Comparison of ENCODE assay signal across 10 mouse cellular contexts in the genomic region with DNA sequence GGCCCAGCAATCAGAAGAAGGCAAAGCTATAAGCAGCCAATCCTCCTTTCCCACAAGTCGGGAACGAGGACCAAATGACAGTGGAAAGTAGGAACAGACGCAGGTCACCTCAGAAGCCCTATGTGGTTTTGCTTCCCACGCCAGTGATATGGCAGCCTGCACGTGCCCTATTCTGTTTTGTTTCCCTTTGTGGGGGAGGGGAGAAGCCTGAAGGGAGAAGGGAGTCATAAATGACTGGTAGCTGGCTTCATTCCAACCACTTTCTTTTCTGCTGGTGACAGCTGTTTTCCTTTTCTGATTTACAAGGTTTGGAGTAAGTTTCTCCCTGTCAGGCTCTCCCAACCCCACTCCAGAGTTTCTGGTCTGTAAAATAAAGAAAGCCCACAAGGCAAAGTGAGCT. TPM values are rescaled to one million over a fixed set of nuclear protein-coding genes. Genes with fewer than 3 reads are reported as not detected.
A peak's percentile ranks its signal among the peaks of the same experiment; 100 is the strongest.
DNase-seq lines count a peak whose midpoint lies in the region; ATAC-seq lines count a peak whose summit lies in the region.
"Had no signal": no experiment of that assay in that cellular context is flagged by ENCODE, and none has a peak within 500 bp of the region (broad histone marks: within the 10 kb centered on the region; RNA-seq: fewer than 3 reads in every experiment).

No protein-coding gene starts in this region.

- WGBS in embryonic facial prominence, embryonic 12.5 days: 33% methylated on average over 5 of the region's 5 CpGs
- WGBS in embryonic facial prominence, embryonic 10.5 days: 59% methylated on average over 5 of the region's 5 CpGs
- WGBS in liver, embryonic 12.5 days (ENCODE audit: insufficient replicate concordance): 57% methylated on average over 5 of the region's 5 CpGs

- H3K27ac ChIP-seq in embryonic facial prominence, embryonic 12.5 days: peak overlapping the region; percentile 23; the same call in 1 of the 2 replicates
- no peak overlapping the region for H3K27ac ChIP-seq in embryonic facial prominence, embryonic 10.5 days (replicated peaks)
- no peak overlapping the region for H3K27ac ChIP-seq in liver, embryonic 12.5 days
- H3K27ac ChIP-seq: liver, embryonic 15.5 days had no signal

- H3K27me3 ChIP-seq in embryonic facial prominence, embryonic 12.5 days: no peaks in the 10 kb centered on the region
- no peaks in the 10 kb centered on the region for H3K27me3 ChIP-seq in embryonic facial prominence, embryonic 10.5 days (replicated peaks; ENCODE audit: low read depth, poor library complexity, severe bottlenecking)
- no peaks in the 10 kb centered on the region for H3K27me3 ChIP-seq in liver, embryonic 12.5 days (replicated peaks)
- H3K27me3 ChIP-seq: liver, embryonic 15.5 days had no signal

- no peak overlapping the region for H3K9ac ChIP-seq in embryonic facial prominence, embryonic 12.5 days
- H3K9ac ChIP-seq in liver, embryonic 12.5 days: no peak overlapping the region
- H3K9ac ChIP-seq: liver, embryonic 15.5 days had no signal

- H3K9me3 ChIP-seq in embryonic facial prominence, embryonic 12.5 days: no peaks in the 10 kb centered on the region
- H3K9me3 ChIP-seq in embryonic facial prominence, embryonic 10.5 days: no peaks in the 10 kb centered on the region
- H3K9me3 ChIP-seq in liver, embryonic 12.5 days (replicated peaks): no peaks in the 10 kb centered on the region
- H3K9me3 ChIP-seq: liver, embryonic 15.5 days had no signal

- H3K36me3 ChIP-seq in embryonic facial prominence, embryonic 12.5 days: peaks cover 100% of the 10 kb centered on the region
- peaks cover 100% of the 10 kb centered on the region for H3K36me3 ChIP-seq in embryonic facial prominence, embryonic 10.5 days (replicated peaks)
- H3K36me3 ChIP-seq in liver, embryonic 12.5 days: peaks cover 100% of the 10 kb centered on the region

- H3K4me1 ChIP-seq in embryonic facial prominence, embryonic 12.5 days: peaks cover 9% of the 10 kb centered on the region; the same call in 1 of the 2 replicates
- H3K4me1 ChIP-seq in embryonic facial prominence, embryonic 10.5 days: no peaks in the 10 kb centered on the region
- H3K4me1 ChIP-seq in liver, embryonic 12.5 days: peaks cover 5% of the 10 kb centered on the region; the same call in 1 of the 2 replicates

- ATAC-seq in embryonic facial prominence, embryonic 12.5 days (ENCODE audit: insufficient number of reproducible peaks, insufficient read depth, low FRiP score, low TSS enrichment): no peak
- no peak for ATAC-seq in liver, embryonic 12.5 days

- no peak overlapping the region for H3K4me3 ChIP-seq in embryonic facial prominence, embryonic 12.5 days
- H3K4me3 ChIP-seq in embryonic facial prominence, embryonic 10.5 days: no peak overlapping the region
- H3K4me3 ChIP-seq in liver, embryonic 12.5 days: no peak overlapping the region
- H3K4me3 ChIP-seq: liver, embryonic 15.5 days had no signal

- no peak overlapping the region for H3K4me2 ChIP-seq in embryonic facial prominence, embryonic 12.5 days (replicated peaks)
- no peak overlapping the region for H3K4me2 ChIP-seq in liver, embryonic 12.5 days
- H3K4me2 ChIP-seq: liver, embryonic 15.5 days had no signal

- DNase-seq in embryonic facial prominence, embryonic 10.5 days (ENCODE audit: low spot score): no peak
- DNase-seq in 3T3-L1 (ENCODE audit: low read depth, low spot score): peak; percentile 64
- DNase-seq in heart, adult 8-10 months (ENCODE audit: low spot score): peak; percentile 55
- peak; percentile 71 for DNase-seq in kidney, postnatal 10 days
- no peak for DNase-seq in testis, postnatal 10 days (ENCODE audit: low spot score)
- no peak for DNase-seq in cerebellum, adult 18-20 months
- DNase-seq: gastrocnemius, postnatal 36 days had no signal

RNA-seq across cellular contexts. Expression of gene Pigv, which starts 17.8 kb away (rescaled TPM):
- polyA plus RNA-seq in embryonic facial prominence, embryonic 12.5 days (2016; fragmentation: Nextera tagmentation; extraction: Ambion mirVana): 19.7 and 20.4 TPM in 2 replicates
- 14.8 TPM in 2 replicates for polyA plus RNA-seq in embryonic facial prominence, embryonic 10.5 days (2016; fragmentation: Nextera tagmentation; extraction: Ambion mirVana)
- total RNA-seq in heart, adult 8-10 months (2022): 10 to 100 TPM in 3 of 4 experiments, 1 to 10 TPM in 1; 9.2 to 13.8 (median 13.2) TPM
- polyA plus RNA-seq in liver, embryonic 12.5 days (2016; fragmentation: Nextera tagmentation; extraction: Ambion mirVana): 7.0 and 10.0 TPM in 2 replicates

RNA-seq across cellular contexts. Expression of gene Zdhhc18, which starts 40.3 kb away (rescaled TPM):
- polyA plus RNA-seq in embryonic facial prominence, embryonic 12.5 days (2016; fragmentation: Nextera tagmentation; extraction: Ambion mirVana): 4.5 and 6.2 TPM in 2 replicates
- polyA plus RNA-seq in embryonic facial prominence, embryonic 10.5 days (2016; fragmentation: Nextera tagmentation; extraction: Ambion mirVana): 2.3 and 3.0 TPM in 2 replicates
- total RNA-seq in heart, adult 8-10 months (2022): 10 to 100 TPM; 16.1 to 24.3 (median 22.1) TPM
- polyA plus RNA-seq in liver, embryonic 12.5 days (2016; fragmentation: Nextera tagmentation; extraction: Ambion mirVana): 4.6 and 5.5 TPM in 2 replicates

Comparison
In these comparisons a context has a peak if more than half of its experiments do, and no peak if none do; other contexts are left out.
1. DNase-seq: peak in 3T3-L1 (single experiment), heart, adult 8-10 months (single experiment) and kidney, postnatal 10 days (single experiment); none in embryonic facial prominence, embryonic 10.5 days (single experiment), testis, postnatal 10 days (single experiment) and cerebellum, adult 18-20 months (0 of 2).